Mouse (Mus musculus) heart, postnatal 0 days (tissue): ENCODE measurements at regions not wholly inside any gene's neighbourhood (a gene's known extent, or its start where the extent isn't known, plus 50 kb on each side); places are given as distances from the start of the nearest gene placed in this dataset.
A peak's percentile ranks its signal among the peaks of the same experiment; 100 is the strongest.

ENCODE experiments used
- ATAC-seq: fragments of 200-750 bp; cut with Nextera tagmentation; 2 replicates; pipeline ENCODE4 v1.8.0; 2017; ENCODE audit warnings: low read depth, moderate number of reproducible peaks, moderate library complexity; ENCODE audit not compliant: insufficient read depth
- DNase-seq: peaks from one replicate; pipeline ENCODE4 v3.0.0-alpha.2; 2016; ENCODE audit warnings: low spot score
- H3K27ac ChIP-seq: fragments of 300-500 bp; sonication (generic); 2 replicates; pipeline ENCODE4 v1.5.1; 2014; ENCODE audit warnings: low read depth, mild to moderate bottlenecking
- H3K27me3 ChIP-seq: fragments of 300-500 bp; sonication (generic); 2 replicates; pipeline ENCODE4 v1.6.1; 2014; ENCODE audit warnings: low read length, mixed read lengths; ENCODE audit not compliant: control insufficient read depth, insufficient read depth
- H3K36me3 ChIP-seq: fragments of 300-500 bp; sonication (generic); replicated peaks from 2 replicates; pipeline ENCODE4 v1.6.1; 2014; ENCODE audit warnings: low read length, mixed read lengths; ENCODE audit not compliant: control insufficient read depth, insufficient read depth
- H3K4me1 ChIP-seq: fragments of 300-500 bp; sonication (generic); 2 replicates; pipeline ENCODE4 v1.6.1; 2014; ENCODE audit warnings: antibody characterized with exemption; ENCODE audit not compliant: control insufficient read depth, insufficient read depth
- H3K4me2 ChIP-seq: fragments of 300-500 bp; sonication (generic); 2 replicates; pipeline ENCODE4 v1.6.1; 2014; ENCODE audit warnings: low read depth, mild to moderate bottlenecking, low read length, moderate library complexity
- H3K4me3 ChIP-seq: fragments of 300-500 bp; sonication (generic); 2 replicates; pipeline ENCODE4 v1.5.1; 2014; ENCODE audit warnings: low read depth, low read length
- H3K9ac ChIP-seq: fragments of 300-500 bp; sonication (generic); replicated peaks from 2 replicates; pipeline ENCODE4 v1.6.1; 2014; ENCODE audit warnings: low read depth, low read length, mixed read lengths
- H3K9me3 ChIP-seq: fragments of 300-500 bp; sonication (generic); replicated peaks from 2 replicates; pipeline ENCODE4 v1.6.1; 2016; ENCODE audit warnings: low read length; ENCODE audit not compliant: control insufficient read depth
- CTCF ChIP-seq: IDR thresholded peaks from 2 replicates; pipeline ENCODE4 v1.5.1; 2016; ENCODE audit warnings: antibody characterized with exemption, control low read depth, low read depth
- EP300 ChIP-seq: IDR thresholded peaks from 2 replicates; pipeline ENCODE4 v1.6.1; 2016; ENCODE audit warnings: antibody characterized with exemption, low read depth
- WGBS: fragments of 180-500 bp; shearing (Covaris S2); extraction: QIAGEN DNeasy Blood & Tissue Kit; methylation state at CpG from one replicate; pipeline ENCODE4 v1.1.7; 2014; 5-methylcytosine and 5-hydroxymethylcytosine counted together

- Histone ChIP-seq H3K27me3 (no peaks in the 10 kb centered on the region), H3K9ac (no peak overlapping the region), H3K9me3 (no peaks in the 10 kb centered on the region), H3K27ac (no peak overlapping the region), H3K4me3 (no peak overlapping the region), H3K4me2 (no peak overlapping the region), H3K4me1 (peaks cover 14% of the 10 kb centered on the region), H3K36me3 (no peaks in the 10 kb centered on the region)
- no peak for TF ChIP-seq EP300
- TF ChIP-seq CTCF = no peak
- WGBS = 65% methylated on average over 11 of the region's 11 CpGs
- DNase-seq (no peak), ATAC-seq (no peak)
These were observed 53.1 kb upstream of the Thy1 start for GRCm38 (mm10) chr9:43990124-43990523.

- TF ChIP-seq EP300 (no peak), CTCF (no peak)
- Histone ChIP-seq H3K4me3 (no peak overlapping the region), H3K9me3 (no peaks in the 10 kb centered on the region), H3K4me2 (no peak overlapping the region), H3K27me3 (no peaks in the 10 kb centered on the region), H3K4me1 (peaks cover 14% of the 10 kb centered on the region), H3K36me3 (no peaks in the 10 kb centered on the region), H3K9ac (no peak overlapping the region), H3K27ac (peak overlapping the region; percentile 61)
- 32% methylated on average over 9 of the region's 9 CpGs for whole genome bisulfite sequencing
- ATAC-seq (peak; percentile 19; the same call in 1 of the 2 replicates), DNase-seq (no peak)
These were observed 49.8 kb upstream of the Thy1 start for GRCm38 (mm10) chr9:43993221-43993976.
